Mouse (Mus musculus): ENCODE measurements around the gene Dctn3.

DNA sequence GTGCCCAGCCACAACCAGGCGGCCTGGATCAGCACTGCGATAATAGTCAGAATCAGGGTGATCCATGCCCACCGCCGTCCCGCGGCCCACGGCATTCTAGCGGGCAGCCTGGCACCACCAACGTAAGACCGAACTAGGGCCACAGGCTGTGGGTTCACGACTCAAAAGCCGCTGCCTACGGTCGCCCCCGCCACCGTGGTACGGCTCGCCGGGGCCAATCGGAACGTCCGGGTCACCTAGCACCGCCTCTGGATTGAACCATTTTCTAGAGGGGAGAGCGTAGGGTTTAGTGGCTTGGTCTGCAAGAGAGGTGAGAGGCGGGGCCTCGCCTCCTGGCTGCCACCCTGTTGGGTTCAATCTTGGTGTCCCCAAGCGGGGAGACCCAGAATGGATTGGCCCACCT lies 18.2 kb upstream of the Dctn3 start:
- TF ChIP-seq ZC3H11A (IDR thresholded peaks at IDR 0.05; ENCODE audit: low read depth, low read length) (no peak), GATA1 (IDR thresholded peaks at IDR 0.05; ENCODE audit: low read depth, low read length) (no peak), POLR2A (IDR thresholded peaks at IDR 0.05; ENCODE audit: control insufficient read depth in 1 of 2, insufficient read depth in 1 of 2, low read depth in 1 of 2, low read length in 2 of 2, poor library complexity in 1 of 2) (peak; percentile 84 to 95; a peak in 3 of 4 replicates), BHLHE40 (IDR thresholded peaks at IDR 0.05; ENCODE audit: borderline replicate concordance, low read depth, low read length) (no peak), NRF1 (IDR thresholded peaks at IDR 0.05; ENCODE audit: insufficient read depth, low read depth, low read length, poor library complexity, severe bottlenecking) (no peak), POLR2AphosphoS2 (IDR thresholded peaks at IDR 0.05; ENCODE audit: low read length) (peak; percentile 91), CTCF (IDR thresholded peaks at IDR 0.05 in 2 of 3, conservative IDR thresholded peaks at IDR 0.05 in 1 of 3; ENCODE audit: control insufficient read depth in 1 of 3, insufficient read depth in 1 of 3, low read depth in 2 of 3, low read length in 3 of 3, poor library complexity in 1 of 3, severe bottlenecking in 1 of 3) (no peak), HCFC1 (IDR thresholded peaks at IDR 0.05; ENCODE audit: low read depth, low read length) (peak; percentile 82), GABPA (IDR thresholded peaks at IDR 0.05; ENCODE audit: low read depth, low read length) (no peak), EP300 (IDR thresholded peaks at IDR 0.05; ENCODE audit: low read depth in 1 of 2, low read length in 2 of 2) (peak in 1 of 2 experiments; percentile 37; a peak in 2 of 4 replicates), CHD2 (IDR thresholded peaks at IDR 0.05; ENCODE audit: low read length) (no peak), USF1 (IDR thresholded peaks at IDR 0.05; ENCODE audit: low read depth, low read length) (no peak)
